Mouse (Mus musculus): Measurements from ENCODE around the gene Auts2.

DNA sequence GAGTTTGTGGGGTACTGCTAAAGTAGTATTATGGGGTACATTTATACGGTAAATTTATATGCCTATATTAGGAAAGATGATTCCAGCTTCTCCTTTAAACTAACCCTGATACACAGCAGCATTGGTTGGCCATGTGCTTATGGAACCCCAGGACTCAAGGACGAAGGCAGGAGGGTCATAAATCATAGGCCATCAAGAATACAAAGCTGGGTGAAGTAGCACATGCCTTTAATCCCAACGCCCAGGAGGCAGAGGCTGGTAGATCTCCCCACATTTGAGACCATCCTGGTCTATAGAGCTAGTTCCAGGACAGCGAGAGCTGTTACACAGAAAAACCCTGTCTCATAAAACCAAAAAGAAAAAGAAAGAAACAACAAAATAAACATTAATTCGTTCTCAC lies 307.7 kb downstream of the Auts2 start:
- TF ChIP-seq NRF1 (IDR thresholded peaks at IDR 0.05; ENCODE audit: low read depth, low read length): no peak
- no peak for TF ChIP-seq UBTF (IDR thresholded peaks at IDR 0.05; ENCODE audit: low read depth, low read length)
- no peak for TF ChIP-seq CTCF (conservative IDR thresholded peaks at IDR 0.05 in 1 of 2, IDR thresholded peaks at IDR 0.05 in 1 of 2; ENCODE audit: low read depth in 2 of 2, low read length in 2 of 2)
- TF ChIP-seq KAT2A (IDR thresholded peaks at IDR 0.05; ENCODE audit: insufficient replicate concordance, low read length): no peak
- TF ChIP-seq POLR2A (IDR thresholded peaks at IDR 0.05; ENCODE audit: low read depth, low read length): no peak
- TF ChIP-seq CHD1 (IDR thresholded peaks at IDR 0.05; ENCODE audit: low read depth, low read length): no peak
- TF ChIP-seq SIN3A (IDR thresholded peaks at IDR 0.05; ENCODE audit: low read length): no peak
- no peak for TF ChIP-seq USF2 (conservative IDR thresholded peaks at IDR 0.05; ENCODE audit: low read depth, low read length)
- no peak for TF ChIP-seq GABPA (IDR thresholded peaks at IDR 0.05; ENCODE audit: insufficient replicate concordance, low read depth, low read length)
- no peak for TF ChIP-seq MAFK (IDR thresholded peaks at IDR 0.05; ENCODE audit: insufficient replicate concordance, low read length)

Measured in CH12.LX (cell line).